Mouse (Mus musculus): ENCODE results near the gene Zdhhc25.

Zdhhc25 gene

GRCm38 (mm10) chr15:88635205-88635604 lies 35.1 kb downstream of the Zdhhc25 start:
- DNase-seq, result no peak

DNA sequence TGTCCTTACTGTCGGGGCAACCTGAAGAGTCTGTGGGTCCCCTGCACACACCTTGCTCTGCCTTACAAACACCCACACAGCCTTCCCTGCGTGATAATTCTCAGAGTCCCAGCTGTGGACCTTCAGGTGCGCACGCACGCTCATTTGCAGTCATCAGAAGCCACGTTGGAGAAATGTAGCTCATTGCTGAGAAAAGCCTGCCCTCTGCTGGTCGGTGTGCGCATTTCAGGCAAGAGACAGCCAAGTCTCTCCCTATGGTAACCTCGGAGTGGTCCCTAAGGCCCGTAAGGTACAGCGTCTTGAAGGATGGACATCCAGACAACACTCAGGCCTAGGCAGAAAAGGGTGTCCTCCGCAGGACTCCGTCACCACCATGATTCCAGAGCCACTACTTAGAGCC lies 50.9 kb downstream of the Zdhhc25 start:
- peak; percentile 93 for DNase-seq

All from right cerebral cortex, postnatal 4 days (tissue).